Mouse (Mus musculus) liver, embryonic 18 days (tissue): ENCODE measurements around the gene Ccdc121. TPM values are rescaled to one million over a fixed set of nuclear protein-coding genes. Genes with fewer than 3 reads are reported as not detected.

Experiments
- polyA plus RNA-seq: library from polyadenylated mRNA; depleted of rRNA; stranded (reverse); fragments of >200 nt; gene quantifications from 2 replicates; pipeline ENCODE4 v1.2.3, GENCODE M21; 2012; rRNA removed

Ccdc121 gene
- not detected in 2 replicates for polyA plus RNA-seq

DNA sequence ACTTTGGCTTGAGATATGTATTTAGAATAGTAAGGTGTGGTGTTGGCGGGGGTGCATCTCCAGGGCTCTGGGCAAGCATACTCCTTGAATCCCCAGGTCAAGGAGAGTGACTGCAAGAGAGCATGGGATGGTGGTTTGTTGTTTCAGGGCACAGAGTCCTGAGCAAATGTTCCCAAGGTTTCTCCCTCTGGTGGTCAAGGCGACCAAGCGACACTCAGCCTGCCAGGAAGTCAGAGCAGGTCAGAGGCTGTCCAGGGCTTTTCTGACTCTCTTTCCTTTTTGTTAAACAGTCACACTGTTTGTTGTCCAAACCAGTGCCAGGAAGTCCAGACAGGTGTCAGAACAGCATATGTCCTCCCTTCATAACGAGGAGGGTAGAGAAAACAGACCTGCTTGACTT is at the start of gene Ccdc121:
Gene Ccdc121, minus strand, starts transcription at position 145 of the 400 bp plus-strand sequence.

Other genes starting within 250 kb of the Ccdc121 start
- gene Cnih3, start 158.8 kb downstream of the Ccdc121 start, polyA plus RNA-seq = 0.01 and 0.02 TPM in 2 replicates
- 0.03 and 0.04 TPM in 2 replicates for gene Dnah14, start 65.1 kb upstream of the Ccdc121 start, polyA plus RNA-seq